Mouse (Mus musculus) testis, adult 2 months (tissue): ENCODE measurements at regions not wholly inside any gene's neighbourhood (a gene's known extent, or its start where the extent isn't known, plus 50 kb on each side); places are given as distances from the start of the nearest gene placed in this dataset.

Experiments used
- CTCF ChIP-seq: fragments of 200-500 bp; IDR thresholded peaks from 2 replicates; pipeline ENCODE4 v1.5.1; 2012; ENCODE audit warnings: low read depth, mild to moderate bottlenecking, inconsistent platforms, low read length, moderate library complexity; ENCODE audit not compliant: control insufficient read depth, insufficient read depth, insufficient replicate concordance
- POLR2A ChIP-seq: fragments of 200-500 bp; IDR thresholded peaks from 2 replicates; pipeline ENCODE4 v1.6.1; 2012; ENCODE audit warnings: low read depth, mild to moderate bottlenecking, inconsistent platforms, low read length, moderate library complexity; ENCODE audit not compliant: control insufficient read depth

DNA sequence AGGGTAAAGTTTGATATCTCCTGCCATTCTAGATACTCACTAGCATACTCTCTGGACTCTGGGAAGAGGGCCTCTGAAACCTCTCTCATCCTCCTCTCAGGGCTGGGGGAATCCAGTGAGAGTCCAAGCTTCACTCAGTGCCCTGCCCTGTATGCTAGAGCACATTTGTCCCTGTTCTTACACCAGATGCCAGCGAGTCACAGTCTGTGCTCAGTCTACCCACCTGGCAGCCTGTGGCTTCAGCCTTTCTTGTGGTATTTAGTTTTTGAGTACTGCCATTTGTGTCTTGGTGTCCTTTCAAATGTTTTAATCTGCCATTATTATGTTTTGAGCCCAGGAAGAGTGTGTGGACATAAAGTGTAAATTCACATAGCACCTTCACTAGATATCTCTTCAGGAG, 86.8 kb upstream of the Magi3 start:
- TF ChIP-seq CTCF (no peak), POLR2A (no peak)
